Mouse (Mus musculus): ENCODE measurements around the gene Fndc3b.
"Not testable (repeated sequence)": the region's sequence is repeated elsewhere in the genome, so short reads cannot be mapped to it uniquely, and the experiment has no call there.

DNA sequence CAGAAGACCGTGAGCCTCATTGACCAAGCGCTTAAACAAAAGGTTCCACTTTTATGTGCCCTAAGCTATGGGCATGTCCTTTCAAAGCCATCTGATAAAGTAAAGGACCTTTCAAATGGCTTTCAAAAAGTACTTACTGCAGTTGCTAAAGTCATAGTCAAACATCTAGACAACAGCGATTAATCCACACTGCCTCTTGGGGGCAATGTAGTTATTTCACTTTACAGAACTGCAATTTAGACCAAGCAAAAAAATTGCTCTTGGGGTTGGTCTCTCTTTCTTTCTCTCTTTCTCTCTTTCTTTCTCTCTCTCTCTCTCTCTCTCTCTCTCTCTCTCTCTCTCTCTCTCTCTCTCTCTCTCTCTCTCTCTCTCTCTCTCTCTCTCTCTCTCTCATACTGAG lies 233.4 kb downstream of the Fndc3b start:
- TF ChIP-seq CTCF (IDR thresholded peaks at IDR 0.05; ENCODE audit: low read depth) = peak; percentile 35; the same call in 1 of the 2 replicates
- TF ChIP-seq EP300 (IDR thresholded peaks at IDR 0.05; ENCODE audit: low read depth) = not testable (repeated sequence)
